Mouse (Mus musculus) heart, adult 2 months (tissue): Measurements from ENCODE around the gene Med8.

Experiments
- CTCF ChIP-seq: fragments of 200-600 bp; IDR thresholded peaks from 2 replicates; pipeline ENCODE4 v1.8.1; 2022; ENCODE audit warnings: antibody characterized with exemption, mild to moderate bottlenecking, moderate library complexity
- EP300 ChIP-seq: fragments of 200-500 bp; IDR thresholded peaks from 2 replicates; pipeline ENCODE4 v1.6.1; 2011; ENCODE audit warnings: low read depth, low read length, control low read depth; ENCODE audit not compliant: insufficient read depth
- POLR2A ChIP-seq: fragments of 200-500 bp; IDR thresholded peaks from 2 replicates; pipeline ENCODE4 v1.6.1; 2011; ENCODE audit warnings: mild to moderate bottlenecking, low read depth, low read length, control low read depth; ENCODE audit not compliant: insufficient read depth

- TF ChIP-seq POLR2A (no peak), CTCF (no peak), EP300 (no peak)
These were observed 8.1 kb downstream of the Med8 start for GRCm38 (mm10) chr4:118417112-118417797.
